Mouse (Mus musculus) MEL (cell line): ENCODE measurements around the gene Focad. TPM values are rescaled to one million over a fixed set of nuclear protein-coding genes. Genes with fewer than 3 reads are reported as not detected.

Source experiments
- DNase-seq: peaks from one replicate; pipeline ENCODE4 v3.0.0; 2011; ENCODE audit warnings: low read depth, low spot score
- H3K27ac ChIP-seq: 2 replicates; pipeline ENCODE4 v1.5.1; 2012; ENCODE audit warnings: low read depth, mild to moderate bottlenecking, control low read depth, low read length, moderate library complexity; ENCODE audit not compliant: control insufficient read depth
- H3K27me3 ChIP-seq, 2 experiments: fragments of 150-350 bp in 1 of 2; sonication (generic) in 1 of 2; 2 replicates each; pipeline ENCODE4 v1.6.1; 2012; ENCODE audit warnings: low read length in 2 of 2, mild to moderate bottlenecking in 2 of 2, improper control_type of control experiment in 1 of 2, moderate library complexity in 1 of 2; ENCODE audit not compliant: insufficient read depth in 2 of 2, control insufficient read depth in 1 of 2
- H3K36me3 ChIP-seq, 2 experiments: 2 replicates each; pipeline ENCODE4 v1.6.1; 2012 to 2014; ENCODE audit warnings: low read length in 2 of 2, improper control_type of control experiment in 1 of 2, inconsistent platforms in 1 of 2, mild to moderate bottlenecking in 1 of 2; ENCODE audit not compliant: insufficient read depth in 2 of 2, control insufficient read depth in 1 of 2
- H3K4me1 ChIP-seq, 2 experiments: fragments of 150-350 bp in 1 of 2; sonication (generic) in 1 of 2; 2 replicates each; pipeline ENCODE4 v1.6.1; 2012; ENCODE audit warnings: low read length in 2 of 2, improper control_type of control experiment in 1 of 2, mild to moderate bottlenecking in 1 of 2; ENCODE audit not compliant: insufficient read depth in 2 of 2, control insufficient read depth in 1 of 2
- H3K4me3 ChIP-seq, 2 experiments: fragments of 150-350 bp in 1 of 2; sonication (generic) in 1 of 2; 2 replicates each; pipeline ENCODE4 v1.5.1; 2012; ENCODE audit warnings: low read depth in 2 of 2, low read length in 2 of 2, mild to moderate bottlenecking in 2 of 2, moderate library complexity in 2 of 2, control low read depth in 1 of 2, improper control_type of control experiment in 1 of 2; ENCODE audit not compliant: control insufficient read depth in 1 of 2, insufficient read depth in 1 of 2
- H3K79me2 ChIP-seq: 2 replicates; pipeline ENCODE4 v1.6.1; 2012; ENCODE audit warnings: mild to moderate bottlenecking, low read length, moderate library complexity; ENCODE audit not compliant: control insufficient read depth, poor library complexity, insufficient read depth
- H3K9ac ChIP-seq: 2 replicates; pipeline ENCODE4 v1.6.1; 2012; ENCODE audit warnings: low read depth, mild to moderate bottlenecking, control low read depth, low read length, moderate library complexity; ENCODE audit not compliant: control insufficient read depth, poor library complexity, severe bottlenecking
- H3K9me3 ChIP-seq: fragments of 150-350 bp; sonication (generic); replicated peaks from 2 replicates; pipeline ENCODE4 v1.6.1; 2012; ENCODE audit warnings: mild to moderate bottlenecking, low read length, improper control_type of control experiment, moderate library complexity; ENCODE audit not compliant: insufficient read depth
- BHLHE40 ChIP-seq: IDR thresholded peaks from 2 replicates; pipeline ENCODE4 v1.6.1; 2012; ENCODE audit warnings: low read depth, mild to moderate bottlenecking, inconsistent platforms, low read length, improper control_type of control experiment, borderline replicate concordance
- CHD2 ChIP-seq: IDR thresholded peaks from 2 replicates; pipeline ENCODE4 v1.6.1; 2011; ENCODE audit warnings: low read length, improper control_type of control experiment
- CTCF ChIP-seq, 3 experiments: IDR thresholded peaks in 2 of 3; conservative IDR thresholded peaks in 1 of 3; 2 replicates each; pipeline ENCODE4 v1.5.1; 2011 to 2012; ENCODE audit warnings: low read length in 3 of 3, low read depth in 2 of 3, mild to moderate bottlenecking in 2 of 3, improper control_type of control experiment in 1 of 3, inconsistent platforms in 1 of 3, mixed read lengths in 1 of 3, moderate library complexity in 1 of 3; ENCODE audit not compliant: control insufficient read depth in 1 of 3, insufficient read depth in 1 of 3, poor library complexity in 1 of 3, severe bottlenecking in 1 of 3
- E2F4 ChIP-seq: IDR thresholded peaks from 2 replicates; pipeline ENCODE4 v1.6.1; 2011; ENCODE audit warnings: low read depth, low read length, improper control_type of control experiment, borderline replicate concordance
- ELF1 ChIP-seq: IDR thresholded peaks from 2 replicates; pipeline ENCODE4 v1.6.1; 2014; ENCODE audit warnings: low read depth, mild to moderate bottlenecking, inconsistent platforms, low read length, improper control_type of control experiment, moderate library complexity
- EP300 ChIP-seq, 2 experiments: IDR thresholded peaks; 2 replicates each; pipeline ENCODE4 v1.6.1; 2011; ENCODE audit warnings: improper control_type of control experiment in 2 of 2, low read length in 2 of 2, low read depth in 1 of 2, mild to moderate bottlenecking in 1 of 2
- GATA1 ChIP-seq: IDR thresholded peaks from 2 replicates; pipeline ENCODE4 v1.6.1; 2011; ENCODE audit warnings: low read depth, low read length, improper control_type of control experiment
- HCFC1 ChIP-seq: IDR thresholded peaks from 2 replicates; pipeline ENCODE4 v1.6.1; 2012; ENCODE audit warnings: low read depth, mild to moderate bottlenecking, inconsistent platforms, low read length, improper control_type of control experiment, moderate library complexity
- KAT2A ChIP-seq: conservative IDR thresholded peaks from 2 replicates; pipeline ENCODE4 v1.6.1; 2012; ENCODE audit warnings: low read depth, low read length, improper control_type of control experiment, inconsistent platforms
- MEF2A ChIP-seq: IDR thresholded peaks from 2 replicates; pipeline ENCODE4 v1.6.1; 2014; ENCODE audit warnings: low read depth, mild to moderate bottlenecking, inconsistent platforms, low read length, improper control_type of control experiment; ENCODE audit not compliant: poor library complexity, insufficient replicate concordance, severe bottlenecking; ENCODE audit errors: extremely low read depth
- MXI1 ChIP-seq: IDR thresholded peaks from 2 replicates; pipeline ENCODE4 v1.6.1; 2011; ENCODE audit warnings: mild to moderate bottlenecking, low read depth, low read length, improper control_type of control experiment
- NELFE ChIP-seq: IDR thresholded peaks from 2 replicates; pipeline ENCODE4 v1.6.1; 2011; ENCODE audit warnings: low read depth, low read length, improper control_type of control experiment
- NRF1 ChIP-seq: IDR thresholded peaks from 2 replicates; pipeline ENCODE4 v1.6.1; 2014; ENCODE audit warnings: low read depth, mild to moderate bottlenecking, inconsistent platforms, low read length, improper control_type of control experiment, moderate library complexity; ENCODE audit not compliant: poor library complexity, insufficient read depth, severe bottlenecking
- POLR2A ChIP-seq, 2 experiments: IDR thresholded peaks; 2 replicates each; pipeline ENCODE4 v1.6.1; 2011 to 2012; ENCODE audit warnings: low read length in 2 of 2, mild to moderate bottlenecking in 2 of 2, control low read depth in 1 of 2, improper control_type of control experiment in 1 of 2, low read depth in 1 of 2, moderate library complexity in 1 of 2; ENCODE audit not compliant: control insufficient read depth in 1 of 2, insufficient read depth in 1 of 2, poor library complexity in 1 of 2
- POLR2AphosphoS2 ChIP-seq: IDR thresholded peaks from 2 replicates; pipeline ENCODE4 v1.6.1; 2011; ENCODE audit warnings: low read length, improper control_type of control experiment
- POLR2AphosphoS5 ChIP-seq: IDR thresholded peaks from 2 replicates; pipeline ENCODE4 v1.6.1; 2012; ENCODE audit warnings: low read depth, borderline replicate concordance, mild to moderate bottlenecking, inconsistent platforms, low read length, moderate library complexity, mixed read lengths
- RAD21 ChIP-seq: IDR thresholded peaks from 2 replicates; pipeline ENCODE4 v1.6.1; 2011; ENCODE audit warnings: mild to moderate bottlenecking, low read depth, low read length, improper control_type of control experiment
- SIN3A ChIP-seq: IDR thresholded peaks from 2 replicates; pipeline ENCODE4 v1.6.1; 2012; ENCODE audit warnings: low read length, improper control_type of control experiment, inconsistent platforms
- TAL1 ChIP-seq: IDR thresholded peaks from 2 replicates; pipeline ENCODE4 v1.6.1; 2012; ENCODE audit warnings: mild to moderate bottlenecking, inconsistent platforms, low read length, moderate library complexity, mixed read lengths
- TBP ChIP-seq: IDR thresholded peaks from 2 replicates; pipeline ENCODE4 v1.8.0; 2011; ENCODE audit warnings: low read depth, low read length, improper control_type of control experiment
- TCF12 ChIP-seq: IDR thresholded peaks from 2 replicates; pipeline ENCODE4 v1.6.1; 2014; ENCODE audit warnings: low read depth, mild to moderate bottlenecking, inconsistent platforms, low read length, improper control_type of control experiment, moderate library complexity
- UBTF ChIP-seq: IDR thresholded peaks from 2 replicates; pipeline ENCODE4 v1.6.1; 2012; ENCODE audit warnings: low read depth, mild to moderate bottlenecking, inconsistent platforms, low read length, improper control_type of control experiment, moderate library complexity, borderline replicate concordance; ENCODE audit not compliant: insufficient read depth
- USF1 ChIP-seq: IDR thresholded peaks from 2 replicates; pipeline ENCODE4 v1.6.1; 2014; ENCODE audit warnings: low read depth, mild to moderate bottlenecking, inconsistent platforms, low read length, improper control_type of control experiment, moderate library complexity
- ZC3H11A ChIP-seq: IDR thresholded peaks from 2 replicates; pipeline ENCODE4 v1.6.1; 2012; ENCODE audit warnings: low read depth, mild to moderate bottlenecking, inconsistent platforms, low read length, improper control_type of control experiment
- ZKSCAN1 ChIP-seq: IDR thresholded peaks from 2 replicates; pipeline ENCODE4 v1.6.1; 2012; ENCODE audit warnings: low read depth, mild to moderate bottlenecking, inconsistent platforms, low read length, improper control_type of control experiment, moderate library complexity
- ZNF384 ChIP-seq: IDR thresholded peaks from 2 replicates; pipeline ENCODE4 v1.6.1; 2012; ENCODE audit warnings: low read depth, mild to moderate bottlenecking, inconsistent platforms, low read length, improper control_type of control experiment
- polyA plus RNA-seq, 2 experiments: library from polyadenylated mRNA; stranded (reverse) in 1 of 2; unstranded in 1 of 2; fragments of >175 nt in 1 of 2; fragments of >200 nt in 1 of 2; gene quantifications; 2 replicates each; pipeline versions ENCODE4 v1.2.1 to v1.2.4; 2012; ENCODE audit warnings: low replicate concordance in 2 of 2, low read depth in 1 of 2; ENCODE audit not compliant: insufficient read length in 2 of 2, insufficient read depth in 1 of 2, missing spikeins in 1 of 2
- total RNA-seq: library from RNA; depleted of rRNA; stranded (reverse); fragments of 300-350 nt; gene quantifications from 2 replicates; pipeline ENCODE4 v1.2.3, GENCODE M21; 2012

The Focad gene
- total and polyA plus RNA-seq, 3 experiments = 17.8 to 19.7 TPM; not detected in 1

- H3K27me3 ChIP-seq = no peaks in the 10 kb centered on the region
- H3K4me3 ChIP-seq = no peak overlapping the region
- H3K36me3 ChIP-seq = peaks cover 0 to 19% of the 10 kb centered on the region in 2 experiments; a peak in 2 of 4 replicates
- H3K79me2 ChIP-seq = no peaks in the 10 kb centered on the region
- peaks cover 17 to 23% of the 10 kb centered on the region in 2 experiments for H3K4me1 ChIP-seq
- DNase-seq = no peak
- no peak overlapping the region for H3K9ac ChIP-seq
- H3K27ac ChIP-seq = no peak overlapping the region
- TF ChIP-seq POLR2AphosphoS5 (no peak), TBP (no peak), USF1 (no peak), ZNF384 (no peak), SIN3A (no peak), EP300 (IDR thresholded peaks at IDR 0.05; ENCODE audit: low read depth in 1 of 2, low read length in 2 of 2) (no peak), NELFE (no peak), MEF2A (no peak), KAT2A (no peak), UBTF (no peak), HCFC1 (no peak), BHLHE40 (no peak), NRF1 (no peak), E2F4 (no peak), TAL1 (no peak), ZKSCAN1 (no peak)
- TF ChIP-seq, all 39 proteins: peak for 0
- no peaks in the 10 kb centered on the region for H3K9me3 ChIP-seq
Observed at GRCm38 (mm10) chr4:88083781-88084180, 10.6 kb upstream of the Focad start.

GRCm38 (mm10) chr4:88090316-88090715 lies 4.1 kb upstream of the Focad start:
- Histone ChIP-seq H3K79me2 (peaks cover 5% of the 10 kb centered on the region), H3K36me3 (no peaks in the 10 kb centered on the region), H3K4me3 (no peak overlapping the region), H3K27me3 (no peaks in the 10 kb centered on the region), H3K9me3 (no peaks in the 10 kb centered on the region), H3K4me1 (peaks cover 0 to 2% of the 10 kb centered on the region in 2 experiments; a peak in 2 of 4 replicates), H3K9ac (no peak overlapping the region), H3K27ac (no peak overlapping the region)
- DNase-seq = no peak
- TF ChIP-seq KAT2A (no peak), CHD2 (no peak), POLR2AphosphoS5 (no peak), ZNF384 (no peak), POLR2A (IDR thresholded peaks at IDR 0.05; ENCODE audit: control insufficient read depth in 1 of 2, insufficient read depth in 1 of 2, low read depth in 1 of 2, low read length in 2 of 2, poor library complexity in 1 of 2) (no peak), ZKSCAN1 (no peak), ELF1 (no peak), ZC3H11A (no peak), TCF12 (no peak), MEF2A (no peak), USF1 (no peak), BHLHE40 (no peak), GATA1 (no peak), CTCF (IDR thresholded peaks at IDR 0.05 in 2 of 3, conservative IDR thresholded peaks at IDR 0.05 in 1 of 3; ENCODE audit: control insufficient read depth in 1 of 3, insufficient read depth in 1 of 3, low read depth in 2 of 3, low read length in 3 of 3, poor library complexity in 1 of 3, severe bottlenecking in 1 of 3) (no peak), POLR2AphosphoS2 (no peak), MXI1 (no peak), EP300 (IDR thresholded peaks at IDR 0.05; ENCODE audit: low read depth in 1 of 2, low read length in 2 of 2) (no peak), TAL1 (no peak), TBP (no peak), RAD21 (no peak)
